Mouse (Mus musculus) kidney, postnatal 25 days (tissue): ENCODE data around the gene Fhod1.
A peak's percentile ranks its signal among the peaks of the same experiment; 100 is the strongest.

ENCODE experiments used
- DNase-seq, 2 experiments: peaks; one replicate each; pipeline ENCODE4 v3.0.0; 2021; ENCODE audit warnings: mixed read lengths in 2 of 2

The Fhod1 gene

DNA sequence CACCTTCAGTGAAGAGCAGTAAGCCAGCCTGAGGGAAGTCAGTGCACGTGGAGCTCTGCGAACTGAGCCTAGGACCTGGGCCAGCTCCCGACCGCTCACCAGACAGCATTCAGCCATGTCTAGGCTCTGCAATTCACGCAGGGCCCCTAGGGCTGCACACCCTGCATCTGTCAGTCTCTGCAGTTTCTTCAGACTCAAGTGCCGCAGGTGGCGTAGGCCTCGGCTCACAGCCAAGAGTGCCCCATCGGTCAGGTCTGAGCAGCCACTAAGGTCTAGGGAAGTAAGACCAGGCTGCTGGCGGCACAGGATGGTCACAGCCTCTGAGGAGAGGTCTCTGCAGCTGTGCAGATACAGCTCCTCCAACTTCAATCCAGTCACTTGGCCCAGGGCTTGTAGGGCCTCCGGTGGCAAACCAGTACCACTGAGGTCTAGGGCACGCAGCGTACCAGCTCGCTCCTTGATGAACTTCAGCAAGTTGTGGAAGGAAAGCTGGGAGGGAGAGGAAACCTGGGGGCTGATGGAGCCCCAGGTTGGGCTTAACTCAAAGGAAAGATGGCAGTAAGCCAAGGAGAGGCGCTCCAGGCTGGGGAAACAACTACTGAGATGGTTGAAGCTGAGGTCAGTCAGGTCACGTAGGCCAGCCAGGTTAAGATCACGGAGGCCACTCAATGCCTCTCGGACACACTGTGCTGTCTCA lies 32.5 kb downstream of the Fhod1 start:
- no peak for DNase-seq

DNA sequence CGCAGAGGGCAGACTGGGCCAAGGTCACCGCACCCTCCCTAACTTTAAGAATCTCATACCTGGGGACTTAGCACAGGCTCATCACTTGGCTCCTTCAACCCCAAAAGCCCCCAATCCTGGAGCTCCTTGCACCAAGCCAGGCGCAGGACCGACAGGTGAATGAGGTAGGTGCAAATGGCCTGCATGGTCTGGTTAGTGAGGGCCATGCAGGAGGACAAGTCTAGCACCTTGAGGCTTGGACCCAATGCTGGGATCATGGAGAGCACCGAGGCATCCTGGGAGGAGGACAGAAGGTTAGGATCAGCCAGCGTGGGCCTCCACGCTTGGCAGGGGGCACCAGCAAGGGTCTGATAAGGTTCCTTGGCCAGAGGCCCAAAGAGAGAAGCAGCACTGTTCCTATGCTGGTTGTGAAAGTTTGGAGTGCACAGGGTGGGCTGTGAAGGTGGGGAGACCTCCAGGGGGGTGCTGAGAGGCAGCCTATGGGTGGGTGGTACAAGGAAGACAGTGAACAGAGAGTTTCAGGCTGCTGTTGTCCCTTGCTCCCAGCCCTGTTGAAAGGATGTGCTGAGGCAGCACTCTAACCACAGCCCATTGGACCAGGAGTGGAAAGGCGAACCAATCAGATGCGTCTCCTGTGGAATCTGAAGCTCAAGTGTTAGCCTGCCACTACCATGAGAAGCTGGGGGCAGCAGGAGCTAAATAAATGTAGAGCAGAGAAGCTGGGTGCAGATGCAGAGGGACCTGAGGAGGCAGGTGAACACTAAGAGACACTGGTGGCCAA lies 33.9 kb downstream of the Fhod1 start:
- DNase-seq, result no peak

DNA sequence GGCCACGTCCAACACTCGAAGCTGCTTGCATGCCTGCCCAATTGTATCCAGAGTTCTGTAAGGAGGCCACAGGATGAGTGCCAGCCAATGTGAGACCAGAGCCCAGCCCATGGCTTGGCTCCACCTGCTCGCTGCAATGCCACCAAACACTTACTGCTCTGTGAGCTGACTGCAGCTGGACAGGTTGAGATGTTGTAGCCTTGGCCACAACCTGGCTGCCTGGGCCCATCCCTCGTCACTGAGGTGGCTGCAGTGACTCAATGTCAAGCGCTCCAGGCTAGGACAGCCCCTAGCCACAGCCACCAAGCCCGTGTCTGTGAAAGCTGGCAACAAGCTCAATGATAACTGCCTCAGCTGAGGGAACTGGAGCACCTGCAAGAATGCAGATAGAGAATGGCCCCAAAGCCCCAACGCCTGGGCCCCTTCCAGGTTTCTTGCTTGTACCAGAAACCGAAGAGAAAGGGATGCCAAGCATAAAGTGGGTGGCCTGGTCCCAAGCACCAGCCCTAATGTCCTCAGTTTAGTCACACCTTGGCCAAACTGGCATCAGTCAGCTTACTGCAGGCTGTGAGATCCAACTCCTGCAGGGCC lies 34.8 kb downstream of the Fhod1 start:
- no peak for DNase-seq

DNA sequence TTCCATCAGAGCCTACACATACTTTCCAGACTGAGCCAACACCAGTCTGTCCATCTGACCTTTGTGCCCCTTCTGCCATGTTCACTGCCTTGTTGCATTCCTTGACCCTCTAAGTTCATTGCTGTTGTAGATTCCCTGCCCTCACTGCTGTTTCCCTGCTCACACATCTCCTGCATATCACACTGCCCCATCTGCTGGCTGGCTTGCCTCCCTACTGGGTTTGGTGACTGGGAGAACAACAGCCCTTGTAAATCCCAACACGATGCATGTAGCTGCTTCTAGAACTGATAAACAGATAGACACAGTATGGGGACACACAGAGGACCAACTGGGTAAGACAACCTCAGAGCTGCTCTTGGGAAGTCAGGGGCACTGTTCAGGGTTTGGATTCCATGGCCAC lies 36.0 kb downstream of the Fhod1 start:
- DNase-seq, result no peak

DNA sequence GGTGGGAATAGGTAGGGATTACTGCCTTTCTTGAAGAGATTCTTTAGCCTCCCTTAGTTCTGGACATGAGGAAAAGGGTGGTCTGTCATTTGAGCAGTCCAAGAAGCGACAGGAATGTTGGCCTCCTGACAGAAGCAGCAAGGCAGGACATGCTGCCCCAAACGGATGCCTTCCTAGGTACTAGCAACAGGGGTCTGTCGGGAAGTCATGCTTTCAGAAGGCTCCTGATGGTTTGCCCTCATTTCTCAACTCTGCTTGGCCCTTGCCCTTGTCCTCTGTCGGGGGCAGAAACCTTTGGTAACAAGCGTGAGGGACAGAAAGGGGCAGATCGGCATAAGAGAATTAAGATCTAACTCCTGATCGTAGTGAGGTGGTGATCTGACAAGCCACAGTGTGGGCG lies 37.6 kb downstream of the Fhod1 start:
- DNase-seq, result no peak

DNA sequence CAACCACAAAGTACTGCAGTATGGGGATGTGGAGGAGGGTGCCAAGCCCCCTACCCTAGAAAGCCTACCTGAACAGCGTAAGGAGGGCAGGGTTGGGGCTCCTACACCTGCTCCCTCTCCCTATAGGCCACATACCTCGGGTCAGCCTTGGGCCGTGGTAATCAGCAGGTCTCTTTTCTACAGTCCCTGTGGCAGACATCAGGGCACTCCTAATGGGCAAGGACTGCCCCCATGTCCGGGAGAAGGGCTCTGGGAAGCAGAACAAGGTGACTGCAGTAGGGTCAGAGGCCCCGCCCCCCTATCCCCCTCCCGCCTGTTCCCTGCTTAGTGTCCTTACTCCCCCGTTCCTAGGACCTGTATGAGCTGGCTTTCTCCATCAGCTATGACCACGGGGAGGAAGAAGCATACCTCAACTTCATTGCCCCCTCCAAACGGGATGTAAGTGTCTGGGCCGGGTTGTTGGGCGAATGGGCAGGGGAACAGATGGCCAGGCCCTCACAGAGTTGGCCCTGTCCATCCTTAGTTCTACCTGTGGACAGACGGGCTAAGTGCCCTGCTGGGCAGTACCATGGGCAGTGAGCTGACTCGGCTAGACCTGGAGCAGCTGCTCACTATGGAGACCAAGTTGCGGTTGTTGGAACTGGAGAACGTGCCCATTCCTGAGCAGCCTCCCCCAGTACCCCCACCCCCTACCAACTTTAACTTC lies 38.5 kb downstream of the Fhod1 start:
- DNase-seq, result no peak

DNA sequence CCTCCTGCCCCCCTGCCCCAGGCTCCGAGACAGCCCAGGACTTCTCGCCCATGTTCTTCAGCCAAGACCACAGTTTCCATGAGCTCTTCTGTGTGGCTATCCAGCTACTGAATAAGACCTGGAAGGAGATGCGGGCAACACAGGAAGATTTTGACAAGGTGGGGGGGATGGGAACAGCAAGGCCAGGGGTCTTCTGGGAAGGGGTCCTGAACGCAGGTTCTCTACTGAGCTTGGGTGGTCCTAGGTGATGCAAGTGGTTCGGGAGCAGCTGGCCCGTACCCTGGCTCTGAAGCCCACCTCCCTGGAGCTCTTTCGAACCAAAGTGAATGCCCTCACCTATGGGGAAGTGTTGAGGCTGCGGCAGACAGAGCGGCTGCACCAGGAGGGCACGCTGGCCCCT lies 39.3 kb downstream of the Fhod1 start:
- no peak for DNase-seq

DNA sequence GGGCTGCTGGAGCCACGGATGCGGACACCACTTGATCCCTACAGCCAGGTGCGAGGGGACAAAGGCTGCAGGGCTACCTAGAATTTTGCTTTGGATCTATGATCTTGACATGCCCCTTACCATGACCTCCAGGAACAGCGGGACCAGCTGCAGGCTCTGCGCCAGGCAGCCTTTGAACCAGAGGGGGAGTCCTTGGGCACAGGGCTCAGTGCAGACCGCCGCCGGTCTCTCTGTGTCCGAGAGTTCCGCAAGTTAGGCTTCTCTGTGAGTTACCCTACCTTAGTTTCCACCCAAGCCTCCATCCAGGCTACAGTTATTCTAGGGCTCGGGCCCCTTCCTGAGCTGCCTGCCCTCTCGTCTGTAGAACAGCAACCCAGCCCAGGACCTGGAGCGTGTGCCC lies 40.1 kb downstream of the Fhod1 start:
- peak in 1 of 2 experiments; percentile 51 for DNase-seq

DNA sequence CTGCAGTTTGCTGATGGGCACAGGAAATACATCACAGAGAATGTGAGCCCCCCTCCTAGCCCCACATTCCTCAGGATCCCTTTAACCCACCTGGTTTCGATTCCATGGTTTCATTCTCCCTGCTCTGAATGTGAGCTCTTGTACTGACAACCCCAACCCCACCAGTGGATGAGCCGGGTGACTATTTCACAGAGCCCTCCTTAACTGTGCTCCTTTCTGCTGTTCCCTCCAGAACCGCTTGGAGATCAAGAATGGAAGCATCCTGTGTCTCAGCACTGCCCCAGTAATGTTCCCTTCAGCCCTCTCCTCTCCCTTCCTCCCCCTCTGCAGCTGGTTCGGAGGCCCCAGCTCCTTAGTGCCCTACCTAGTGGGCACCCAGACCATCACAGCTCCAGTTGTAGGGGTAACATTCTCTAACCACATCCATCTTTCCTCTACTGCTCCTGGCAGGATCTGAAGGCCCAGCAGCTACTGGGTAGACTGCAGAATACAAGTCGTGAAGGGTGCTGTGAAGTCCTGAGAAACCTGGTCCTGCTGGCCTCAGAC lies 41.5 kb downstream of the Fhod1 start:
- no peak for DNase-seq

DNA sequence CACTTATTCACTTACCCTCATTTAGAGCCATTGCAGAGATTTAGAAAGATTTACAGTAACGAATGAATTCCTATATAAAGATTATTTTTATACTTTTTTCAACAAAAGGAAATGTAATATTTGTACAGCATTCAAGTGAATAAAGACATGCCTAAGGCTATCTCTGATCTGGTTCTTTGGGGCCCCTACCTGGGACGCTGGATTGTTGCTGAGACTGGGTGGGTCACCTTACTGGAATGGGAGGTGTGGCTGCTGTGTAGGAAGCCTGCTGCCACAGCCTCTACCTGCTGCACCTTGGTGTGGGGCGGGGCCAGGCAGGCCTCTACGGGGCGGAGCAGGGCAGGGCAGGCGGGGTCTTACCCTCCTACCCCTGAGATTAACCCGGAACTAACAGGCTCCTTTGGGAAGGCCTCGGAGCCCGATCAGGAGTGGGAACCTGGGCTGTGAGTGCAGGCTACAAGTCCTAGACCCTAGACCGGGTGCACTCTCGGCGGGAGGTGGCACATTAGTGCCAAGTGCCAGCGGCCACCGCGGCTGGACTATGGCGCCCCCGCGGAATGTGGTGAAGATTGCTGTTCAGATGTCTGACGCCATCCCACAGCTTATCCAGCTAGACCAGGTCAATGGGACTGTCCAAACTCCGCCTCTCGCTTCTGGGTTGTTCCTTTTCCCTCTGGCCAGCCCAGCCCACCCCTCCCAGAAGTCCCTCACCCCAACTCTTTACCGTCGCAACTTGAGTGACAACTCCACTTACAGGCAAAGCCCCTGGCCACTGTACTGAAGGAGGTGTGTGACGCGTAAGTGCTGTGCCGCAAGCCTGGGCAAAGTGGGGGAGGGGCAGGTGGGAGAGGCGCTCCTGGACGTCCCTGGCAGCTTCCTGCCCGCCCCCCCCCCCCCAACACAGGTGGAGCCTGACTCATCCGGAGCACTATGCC lies 42.3 kb downstream of the Fhod1 start, which contains the start of gene Elmo3:
TSS of gene Elmo3 (plus strand) at position 391 of the 935 bp plus-strand sequence.
- DNase-seq, result peak; percentile 87 to 95

DNA sequence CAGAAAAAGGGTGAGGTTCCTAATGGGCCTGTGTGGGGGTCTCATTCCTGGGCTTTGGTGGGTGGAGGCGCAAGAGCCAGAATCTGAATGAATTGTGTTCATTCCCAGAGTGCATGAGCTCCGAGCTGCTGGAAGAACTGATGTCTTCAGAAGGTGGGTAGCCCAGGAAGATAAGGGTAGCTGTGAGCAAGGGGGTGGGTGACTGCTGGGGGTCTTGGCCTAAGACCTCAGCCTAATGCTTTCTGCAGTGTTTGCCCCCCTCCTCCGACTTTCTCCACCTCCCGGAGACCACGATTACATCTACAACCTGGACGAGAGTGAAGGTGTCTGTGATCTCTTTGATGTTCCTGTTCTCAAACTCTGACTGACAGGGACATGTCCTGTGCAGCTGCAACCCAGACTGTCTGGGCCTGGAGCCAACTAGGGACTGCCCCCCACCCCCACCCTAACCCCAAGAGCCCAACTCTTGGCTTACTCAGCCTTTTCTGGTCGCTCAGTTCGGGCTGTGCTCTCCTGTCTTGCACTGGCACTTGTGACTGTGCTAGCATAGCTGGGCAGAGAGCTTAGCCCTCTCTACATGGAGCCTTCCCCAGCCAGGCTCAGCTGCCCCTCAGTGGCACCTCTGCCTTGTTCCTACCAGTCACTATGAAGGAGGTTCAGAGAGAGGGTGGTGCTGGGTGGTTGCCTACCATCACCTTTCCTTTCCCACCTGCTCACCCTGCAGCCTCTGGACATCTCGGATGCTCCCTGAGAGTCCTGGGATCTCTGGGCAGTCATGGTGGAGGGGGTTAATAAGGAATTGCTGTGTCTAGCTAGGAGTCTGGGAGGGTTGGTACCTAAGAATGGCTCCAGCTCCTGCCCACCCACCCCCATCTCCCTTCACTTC lies 43.2 kb downstream of the Fhod1 start:
- peak in 1 of 2 experiments; percentile 36 for DNase-seq

DNA sequence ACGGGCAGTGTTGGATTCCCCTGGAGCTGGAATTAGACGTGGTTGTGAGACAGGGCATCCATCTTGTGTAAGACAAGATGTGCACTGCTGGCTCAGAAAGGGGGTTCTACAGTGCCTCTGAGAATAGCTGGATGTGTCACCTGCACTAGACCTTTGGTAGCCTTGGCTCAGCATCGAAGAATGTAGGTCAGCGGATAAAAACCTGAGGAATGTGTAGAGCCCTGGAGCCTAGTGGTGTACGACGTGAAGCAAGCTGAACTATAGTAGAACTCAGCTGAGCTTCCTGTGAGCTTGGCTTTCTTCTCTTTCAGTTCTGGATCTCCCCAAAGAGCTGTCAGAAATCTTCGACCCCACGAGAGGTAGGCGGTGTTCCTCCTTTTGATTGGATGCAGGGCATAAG lies 43.9 kb downstream of the Fhod1 start:
- no peak for DNase-seq

DNA sequence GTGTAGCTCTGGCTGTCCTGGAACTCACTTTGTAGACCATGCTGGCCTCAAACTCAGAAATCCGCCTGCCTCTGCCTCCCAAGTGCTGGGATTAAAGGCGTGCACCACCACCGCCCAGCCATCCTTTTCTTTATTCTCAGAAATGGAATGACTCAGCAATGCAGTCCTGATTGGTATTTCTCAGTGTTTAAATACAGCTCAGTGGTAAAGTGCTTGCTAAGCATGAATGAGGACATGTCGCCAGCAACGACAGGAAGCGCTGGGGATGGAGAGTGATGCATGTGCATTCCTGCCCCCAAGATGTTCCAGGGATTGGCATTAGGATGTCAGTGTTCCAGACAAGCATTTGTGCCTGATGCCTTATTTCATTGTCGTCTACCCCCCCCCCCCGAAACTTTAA lies 44.4 kb downstream of the Fhod1 start:
- DNase-seq, result no peak

DNA sequence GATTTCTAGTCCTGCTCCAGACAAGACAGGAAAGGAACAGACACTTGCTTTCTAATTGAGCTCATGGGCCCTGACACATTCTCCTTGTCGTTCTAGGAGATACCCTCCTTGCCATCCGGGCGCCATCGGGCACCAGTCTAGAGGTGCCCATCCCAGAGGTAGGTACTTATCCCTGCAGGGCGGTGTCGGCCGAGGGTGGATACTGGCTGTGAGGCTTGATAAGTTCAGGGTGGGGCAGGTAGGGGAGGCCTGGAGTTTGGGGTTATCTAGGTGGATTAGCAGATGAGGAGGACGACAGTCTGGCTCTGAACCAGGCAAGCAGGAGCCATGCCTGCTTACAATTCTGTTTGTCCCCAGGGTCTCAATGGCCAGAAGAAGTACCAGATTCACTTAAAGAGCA lies 47.8 kb downstream of the Fhod1 start:
- peak in 1 of 2 experiments; percentile 46 for DNase-seq

DNA sequence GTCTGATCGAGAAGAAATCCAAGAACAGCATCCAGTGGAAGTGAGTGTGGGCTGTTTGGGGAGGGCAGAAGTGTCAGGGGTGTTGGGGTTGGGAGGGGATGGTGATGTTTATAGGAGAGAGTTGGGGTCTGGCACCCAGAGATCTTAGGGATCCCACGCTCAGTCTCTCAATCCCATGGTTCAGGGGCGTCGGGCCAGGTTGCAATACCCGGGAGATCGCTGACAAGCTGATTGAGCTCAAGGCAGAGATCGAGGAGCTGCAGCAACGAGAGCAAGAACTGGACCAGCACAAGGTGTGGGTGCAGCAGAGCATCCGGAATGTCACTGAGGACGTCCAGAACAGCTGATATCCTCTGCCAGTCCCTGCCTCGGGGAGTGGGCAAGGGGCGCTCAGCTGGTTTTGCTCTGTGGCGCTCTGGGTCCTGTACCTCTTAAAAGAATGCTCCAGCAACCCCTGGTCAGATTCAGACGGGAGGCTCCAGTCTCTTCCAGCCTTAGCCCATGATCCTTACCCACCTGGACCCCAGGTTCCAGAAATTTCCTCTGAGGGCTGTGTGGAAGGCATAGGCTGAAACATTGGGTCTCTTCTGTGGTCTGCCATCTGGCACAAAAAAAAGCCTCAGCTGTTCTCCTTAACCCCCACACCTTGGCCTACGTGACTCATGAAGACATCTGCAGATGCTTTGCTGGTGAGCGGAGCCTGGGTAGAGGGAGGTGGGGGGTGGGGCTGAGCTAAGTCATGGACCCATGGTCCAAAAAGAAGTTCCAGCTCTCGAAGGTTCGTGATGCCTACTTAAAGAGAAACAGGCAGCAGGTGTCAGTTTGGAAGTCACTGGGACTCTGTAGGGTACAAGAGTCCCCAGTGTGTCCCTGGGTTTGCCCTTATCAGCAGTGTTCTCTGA lies 49.2 kb downstream of the Fhod1 start:
- DNase-seq, result peak in 1 of 2 experiments; percentile 33

DNA sequence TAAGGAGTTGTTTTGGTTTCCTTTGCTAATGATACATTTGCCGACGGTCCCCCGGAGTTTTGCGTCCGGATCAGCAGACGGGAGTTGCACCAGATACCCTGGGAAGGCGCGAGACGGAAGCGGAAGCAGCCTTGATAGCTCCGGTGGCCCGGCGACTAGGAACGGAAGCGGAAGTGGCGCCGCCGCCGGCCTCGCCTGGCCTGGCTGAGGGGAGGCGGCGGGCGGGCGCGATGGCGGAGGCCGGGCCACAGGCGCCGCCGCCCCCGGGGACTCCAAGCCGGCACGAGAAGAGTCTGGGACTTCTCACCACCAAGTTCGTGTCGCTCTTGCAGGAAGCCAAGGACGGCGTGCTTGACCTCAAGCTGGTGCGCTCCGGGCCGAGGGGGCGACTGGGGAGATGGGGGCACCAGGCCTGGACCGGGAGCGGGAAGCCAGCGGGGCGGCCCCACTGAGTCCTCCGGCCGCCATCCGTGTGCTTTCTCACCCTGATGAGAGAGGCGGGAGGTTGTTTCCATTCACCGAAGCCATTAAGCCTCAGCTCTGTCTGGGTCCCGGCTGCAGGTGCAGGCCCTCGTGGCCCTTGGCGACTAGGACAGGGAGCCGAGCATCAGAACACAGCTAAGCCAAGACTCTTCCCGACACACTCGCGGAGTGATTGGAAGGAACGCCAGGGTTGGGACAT lies 50.1 kb downstream of the Fhod1 start, which contains the start of gene E2f4:
TSS of gene E2f4 (plus strand) at position 153 of the 682 bp plus-strand sequence.
- DNase-seq, result peak; percentile 95 to 97

DNA sequence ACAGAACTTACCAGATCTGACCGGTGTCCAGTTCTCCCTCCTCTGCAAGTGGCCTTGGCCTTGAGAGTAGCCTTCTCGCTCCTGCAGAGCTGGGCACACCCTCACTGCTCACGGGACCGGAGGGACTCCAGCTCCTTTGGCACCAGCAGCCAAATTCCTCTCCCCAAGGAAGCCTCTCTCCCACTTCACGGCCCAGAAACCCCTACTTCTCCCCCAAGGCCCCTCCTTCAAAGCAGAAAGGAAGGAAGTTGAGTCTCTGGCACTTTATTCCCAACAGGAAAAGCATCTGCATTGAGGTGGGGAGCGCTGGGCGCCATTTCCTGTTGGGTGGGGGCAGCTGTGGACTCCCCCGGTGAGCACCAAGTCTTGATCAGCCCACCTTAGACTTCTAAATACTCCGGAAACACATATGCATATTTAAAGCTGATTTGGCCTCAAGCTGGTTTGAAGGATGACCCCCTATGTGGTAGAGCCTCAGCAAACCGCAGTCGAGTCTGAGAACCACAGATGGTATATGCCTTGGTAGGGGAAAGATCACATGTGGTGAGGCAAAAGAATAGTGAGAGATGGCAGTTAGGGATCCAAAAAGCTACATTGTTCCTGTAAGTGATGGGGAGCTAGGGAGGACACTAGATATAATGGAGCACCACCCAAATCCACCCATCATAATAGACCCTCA lies 51.7 kb downstream of the Fhod1 start, which contains the start of gene Exoc3l:
TSS of gene Exoc3l (minus strand) at position 207 of the 679 bp plus-strand sequence.
- peak; percentile 35 to 72 for DNase-seq

DNA sequence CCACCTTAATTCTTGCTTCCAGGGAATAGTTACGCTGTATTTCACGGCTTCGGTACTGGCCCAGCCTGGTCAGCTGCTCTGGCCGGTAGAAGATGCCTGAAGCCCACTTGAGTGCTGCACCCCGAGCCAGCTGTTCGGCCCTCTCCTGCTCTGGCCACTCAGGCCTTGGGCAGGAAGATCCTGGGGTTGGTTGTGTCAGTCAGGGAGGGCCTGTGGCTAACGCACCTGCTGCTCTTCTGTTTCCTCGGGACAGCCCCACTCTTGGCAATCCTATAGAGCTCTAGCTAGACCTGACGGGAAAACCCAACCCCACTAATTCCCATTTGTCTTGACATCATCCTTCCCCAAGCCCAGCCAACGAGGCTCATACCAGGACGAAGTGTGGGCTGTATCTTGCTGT lies 52.5 kb downstream of the Fhod1 start:
- DNase-seq, result no peak
